Mouse (Mus musculus) frontal cortex, postnatal 14 days (tissue): ENCODE measurements around the gene Aldh4a1.

Experiments used
- DNase-seq, 2 experiments: peaks; one replicate each; pipeline ENCODE4 v3.0.0; 2022; ENCODE audit warnings: low spot score in 2 of 2

Gene Aldh4a1

GRCm38 (mm10) chr4:139619765-139620164 lies 2.9 kb upstream of the Aldh4a1 start:
- no peak for DNase-seq

GRCm38 (mm10) chr4:139623434-139624115 lies 909 bp downstream of the Aldh4a1 start:
- DNase-seq: no peak

- DNase-seq: no peak
These were observed 1.4 kb downstream of the Aldh4a1 start for GRCm38 (mm10) chr4:139624116-139624489.

GRCm38 (mm10) chr4:139624706-139625105 lies 2.0 kb downstream of the Aldh4a1 start:
- DNase-seq: no peak

- no peak for DNase-seq
These were observed 4.7 kb downstream of the Aldh4a1 start for GRCm38 (mm10) chr4:139627361-139627760.

GRCm38 (mm10) chr4:139630171-139630570 lies 7.5 kb downstream of the Aldh4a1 start:
- DNase-seq: no peak

GRCm38 (mm10) chr4:139631141-139631540 lies 8.5 kb downstream of the Aldh4a1 start:
- DNase-seq: no peak

- no peak for DNase-seq
These were observed 9.0 kb downstream of the Aldh4a1 start for GRCm38 (mm10) chr4:139631569-139632253.

- DNase-seq: no peak
These were observed 9.6 kb downstream of the Aldh4a1 start for GRCm38 (mm10) chr4:139632254-139632580.

GRCm38 (mm10) chr4:139636373-139636772 lies 13.7 kb downstream of the Aldh4a1 start:
- DNase-seq: peak in 1 of 2 experiments; percentile 69

GRCm38 (mm10) chr4:139637847-139638246 lies 15.2 kb downstream of the Aldh4a1 start:
- DNase-seq: no peak

- no peak for DNase-seq
These were observed 15.7 kb downstream of the Aldh4a1 start for GRCm38 (mm10) chr4:139638356-139638755.

- DNase-seq: no peak
These were observed 17.1 kb downstream of the Aldh4a1 start for GRCm38 (mm10) chr4:139639801-139640200.

- DNase-seq: no peak
These were observed 17.7 kb downstream of the Aldh4a1 start for GRCm38 (mm10) chr4:139640333-139640732.

GRCm38 (mm10) chr4:139640775-139641174 lies 18.1 kb downstream of the Aldh4a1 start:
- no peak for DNase-seq

GRCm38 (mm10) chr4:139641829-139642425 lies 19.3 kb downstream of the Aldh4a1 start:
- DNase-seq: no peak

- DNase-seq: peak in 1 of 2 experiments; percentile 80
These were observed 21.3 kb downstream of the Aldh4a1 start for GRCm38 (mm10) chr4:139643972-139644371.

GRCm38 (mm10) chr4:139646916-139647315 lies 24.2 kb downstream of the Aldh4a1 start:
- DNase-seq: no peak

- no peak for DNase-seq
These were observed 27.5 kb downstream of the Aldh4a1 start for GRCm38 (mm10) chr4:139650086-139650743.

- DNase-seq: no peak
These were observed 28.2 kb downstream of the Aldh4a1 start for GRCm38 (mm10) chr4:139650907-139651306.

GRCm38 (mm10) chr4:139653238-139653637 lies 30.6 kb downstream of the Aldh4a1 start, which contains the start of gene Tas1r2:
Gene Tas1r2, plus strand, starts transcription at chr4:139653538.
- DNase-seq: no peak

- no peak for DNase-seq
These were observed 39.2 kb downstream of the Aldh4a1 start for GRCm38 (mm10) chr4:139661897-139662296.
